ENCODE assay signal across 8 mouse cellular contexts in the genomic region with DNA sequence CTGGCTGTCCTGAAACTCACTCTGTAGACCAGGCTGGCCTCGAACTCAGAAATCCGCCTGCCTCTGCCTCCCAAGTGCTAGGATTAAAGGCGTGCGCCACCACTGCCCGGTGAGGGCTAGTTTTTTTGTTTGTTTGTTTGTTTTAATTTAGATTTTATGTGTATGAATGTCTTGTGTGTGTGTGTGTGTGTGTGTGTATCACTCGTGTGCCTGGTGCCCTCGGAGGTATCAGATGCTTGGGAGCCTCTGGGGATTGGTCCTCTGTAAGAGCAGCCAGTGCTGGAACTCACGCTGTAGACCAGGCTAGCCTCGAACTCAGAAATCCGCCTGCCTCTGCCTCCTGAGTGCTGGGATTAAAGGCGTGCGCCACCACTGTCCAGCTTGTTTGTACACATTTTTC. TPM values are rescaled to one million over a fixed set of nuclear protein-coding genes. Genes with fewer than 3 reads are reported as not detected.
DNase-seq lines count a peak whose midpoint lies in the region; ATAC-seq and TF ChIP-seq lines count a peak whose summit lies in the region.
"Not testable (repeated sequence)": the region's sequence is repeated elsewhere in the genome, so short reads cannot be mapped to it uniquely, and the experiment has no call there.
"Had no signal": no experiment of that assay in that cellular context is flagged by ENCODE, and none has a peak within 500 bp of the region (broad histone marks: within the 10 kb centered on the region; RNA-seq: fewer than 3 reads in every experiment).

No protein-coding gene starts in this region.

- peak overlapping the region; percentile 69 for H3K4me3 ChIP-seq in embryonic facial prominence, embryonic 15.5 days (replicated peaks)
- H3K4me3 ChIP-seq in heart, embryonic 11.5 days (ENCODE audit: low read depth, low read length) = peak overlapping the region; percentile 56
- peak overlapping the region; percentile 51 for H3K4me3 ChIP-seq in hindbrain, postnatal 0 days (ENCODE audit: low read length)
- peak overlapping the region; percentile 54 for H3K4me3 ChIP-seq in limb, embryonic 12.5 days (replicated peaks)
- peak overlapping the region; percentile 59 for H3K4me3 ChIP-seq in lung, embryonic 16.5 days (ENCODE audit: low read length)
- H3K4me3 ChIP-seq in neural tube, embryonic 11.5 days (ENCODE audit: low read depth, low read length) = peak overlapping the region; percentile 37

- WGBS in embryonic facial prominence, embryonic 15.5 days = 66% methylated on average over 12 of the region's 12 CpGs
- WGBS in heart, embryonic 11.5 days (ENCODE audit: insufficient replicate concordance) = 60% methylated on average over 12 of the region's 12 CpGs
- WGBS in hindbrain, postnatal 0 days = 68% methylated on average over 12 of the region's 12 CpGs
- 64% methylated on average over 12 of the region's 12 CpGs for WGBS in limb, embryonic 12.5 days
- WGBS in lung, embryonic 16.5 days = 67% methylated on average over 12 of the region's 12 CpGs
- 74% methylated on average over 12 of the region's 12 CpGs for WGBS in neural tube, embryonic 11.5 days

- not testable (repeated sequence) for H3K36me3 ChIP-seq in embryonic facial prominence, embryonic 15.5 days; heart, embryonic 11.5 days (ENCODE audit: control insufficient read depth, insufficient read depth, low read length); hindbrain, postnatal 0 days (ENCODE audit: insufficient read depth, low read length); lung, embryonic 16.5 days (ENCODE audit: control insufficient read depth, insufficient read depth, low read length); neural tube, embryonic 11.5 days (ENCODE audit: control insufficient read depth, insufficient read depth, low read length)
- peaks cover 20% of the 10 kb centered on the region for H3K36me3 ChIP-seq in limb, embryonic 12.5 days

- H3K4me2 ChIP-seq in embryonic facial prominence, embryonic 15.5 days (replicated peaks) = peak overlapping the region; percentile 72
- peak overlapping the region; percentile 71 for H3K4me2 ChIP-seq in heart, embryonic 11.5 days
- H3K4me2 ChIP-seq in hindbrain, postnatal 0 days (ENCODE audit: low read depth, low read length) = peak overlapping the region; percentile 74
- peak overlapping the region; percentile 64 for H3K4me2 ChIP-seq in limb, embryonic 12.5 days
- peak overlapping the region; percentile 66 for H3K4me2 ChIP-seq in lung, embryonic 16.5 days (ENCODE audit: low read depth, low read length)
- H3K4me2 ChIP-seq in neural tube, embryonic 11.5 days (ENCODE audit: low read depth) = peak overlapping the region; percentile 70

- H3K27ac ChIP-seq in embryonic facial prominence, embryonic 15.5 days (replicated peaks) = peak overlapping the region; percentile 95
- peak overlapping the region; percentile 96 for H3K27ac ChIP-seq in heart, embryonic 11.5 days (ENCODE audit: low read depth, low read length)
- H3K27ac ChIP-seq in hindbrain, postnatal 0 days = peak overlapping the region; percentile 97
- H3K27ac ChIP-seq in limb, embryonic 12.5 days = peak overlapping the region; percentile 90
- peak overlapping the region; percentile 95 for H3K27ac ChIP-seq in lung, embryonic 16.5 days (ENCODE audit: low read length)
- peak overlapping the region; percentile 95 for H3K27ac ChIP-seq in neural tube, embryonic 11.5 days (ENCODE audit: low read depth, low read length)

- H3K27me3 ChIP-seq in embryonic facial prominence, embryonic 15.5 days; heart, embryonic 11.5 days (ENCODE audit: control insufficient read depth, insufficient read depth, low read length); hindbrain, postnatal 0 days (ENCODE audit: insufficient read depth, low read length); limb, embryonic 12.5 days; lung, embryonic 16.5 days (ENCODE audit: control insufficient read depth, insufficient read depth, low read depth, low read length); neural tube, embryonic 11.5 days (ENCODE audit: control insufficient read depth, insufficient read depth, low read length): not testable (repeated sequence)

- not testable (repeated sequence) for H3K4me1 ChIP-seq in embryonic facial prominence, embryonic 15.5 days; heart, embryonic 11.5 days (ENCODE audit: control insufficient read depth, insufficient read depth, low read length); hindbrain, postnatal 0 days (ENCODE audit: insufficient read depth, low read length); limb, embryonic 12.5 days (replicated peaks); lung, embryonic 16.5 days (replicated peaks; ENCODE audit: control insufficient read depth, insufficient read depth, low read length); neural tube, embryonic 11.5 days (ENCODE audit: control insufficient read depth, insufficient read depth, low read length)

- H3K9me3 ChIP-seq in embryonic facial prominence, embryonic 15.5 days (replicated peaks); heart, embryonic 11.5 days (replicated peaks; ENCODE audit: control insufficient read depth, low read length); hindbrain, postnatal 0 days (ENCODE audit: low read length); limb, embryonic 12.5 days; lung, embryonic 16.5 days (ENCODE audit: control insufficient read depth, low read length); neural tube, embryonic 11.5 days (ENCODE audit: control insufficient read depth, low read length): not testable (repeated sequence)

- not testable (repeated sequence) for ATAC-seq in embryonic facial prominence, embryonic 15.5 days (ENCODE audit: insufficient number of reproducible peaks, low FRiP score, low TSS enrichment, low read depth); heart, embryonic 11.5 days (replicated peaks; ENCODE audit: insufficient number of reproducible peaks, low FRiP score, low TSS enrichment); limb, embryonic 12.5 days (ENCODE audit: insufficient number of reproducible peaks, insufficient read depth, low FRiP score, low TSS enrichment, low read depth); lung, embryonic 16.5 days (ENCODE audit: low read depth)
- peak; percentile 16; the same call in 1 of the 2 replicates for ATAC-seq in hindbrain, postnatal 0 days
- ATAC-seq in neural tube, embryonic 11.5 days (ENCODE audit: insufficient read depth, low FRiP score, low TSS enrichment) = peak; percentile 26

- not testable (repeated sequence) for TF ChIP-seq CTCF in hindbrain, postnatal 0 days (IDR thresholded peaks at IDR 0.05; ENCODE audit: low read depth)

- peak overlapping the region; percentile 45 for H3K9ac ChIP-seq in embryonic facial prominence, embryonic 15.5 days
- H3K9ac ChIP-seq in heart, embryonic 11.5 days (ENCODE audit: low read depth, low read length) = peak overlapping the region; percentile 83
- H3K9ac ChIP-seq in hindbrain, postnatal 0 days (replicated peaks; ENCODE audit: low read length) = peak overlapping the region; percentile 70
- H3K9ac ChIP-seq in limb, embryonic 12.5 days (replicated peaks) = peak overlapping the region; percentile 57
- peak overlapping the region; percentile 77 for H3K9ac ChIP-seq in lung, embryonic 16.5 days (ENCODE audit: low read length)
- H3K9ac ChIP-seq in neural tube, embryonic 11.5 days (ENCODE audit: low read length) = peak overlapping the region; percentile 51

- DNase-seq in R1 (ENCODE audit: low read depth, low spot score) = peak; percentile 32
- not testable (repeated sequence) for DNase-seq in hindbrain, postnatal 0 days (ENCODE audit: low spot score); neural tube, embryonic 11.5 days (ENCODE audit: low spot score)

RNA-seq across cellular contexts. Expression of a gene that starts 22.5 kb away (rescaled TPM):
- 173 and 175 TPM in 2 replicates for polyA plus RNA-seq in embryonic facial prominence, embryonic 15.5 days (2015; fragmentation: Nextera tagmentation; extraction: Ambion mirVana)
- 71.0 and 88.5 TPM in 2 replicates for polyA plus RNA-seq in heart, embryonic 11.5 days (2014; fragmentation: Nextera tagmentation; extraction: Ambion mirVana)
- 26.2 and 27.5 TPM in 2 replicates for total RNA-seq in hindbrain, postnatal 0 days (2014; rRNA removed)
- polyA plus RNA-seq in hindbrain, postnatal 0 days (2015; fragmentation: Nextera tagmentation; extraction: Ambion mirVana) = 127 and 128 TPM in 2 replicates
- polyA plus RNA-seq in limb, embryonic 12.5 days (2016; fragmentation: Nextera tagmentation; extraction: Ambion mirVana) = 304 and 327 TPM in 2 replicates
- polyA plus RNA-seq in lung, embryonic 16.5 days (2015; fragmentation: Nextera tagmentation; extraction: Ambion mirVana) = 193 and 230 TPM in 2 replicates
- polyA plus RNA-seq in neural tube, embryonic 11.5 days (2014; fragmentation: Nextera tagmentation; extraction: Ambion mirVana) = 119 and 131 TPM in 2 replicates

RNA-seq across cellular contexts. Expression of a gene that starts 44.2 kb away (rescaled TPM):
- 36.7 and 47.0 TPM in 2 replicates for polyA plus RNA-seq in embryonic facial prominence, embryonic 15.5 days (2015; fragmentation: Nextera tagmentation; extraction: Ambion mirVana)
- 69.5 and 82.2 TPM in 2 replicates for polyA plus RNA-seq in heart, embryonic 11.5 days (2014; fragmentation: Nextera tagmentation; extraction: Ambion mirVana)
- 45.5 and 57.8 TPM in 2 replicates for total RNA-seq in hindbrain, postnatal 0 days (2014; rRNA removed)
- polyA plus RNA-seq in hindbrain, postnatal 0 days (2015; fragmentation: Nextera tagmentation; extraction: Ambion mirVana) = 37.9 and 39.0 TPM in 2 replicates
- polyA plus RNA-seq in limb, embryonic 12.5 days (2016; fragmentation: Nextera tagmentation; extraction: Ambion mirVana) = 79.8 and 91.8 TPM in 2 replicates
- 24.0 and 25.3 TPM in 2 replicates for polyA plus RNA-seq in lung, embryonic 16.5 days (2015; fragmentation: Nextera tagmentation; extraction: Ambion mirVana)
- 72.8 and 79.5 TPM in 2 replicates for polyA plus RNA-seq in neural tube, embryonic 11.5 days (2014; fragmentation: Nextera tagmentation; extraction: Ambion mirVana)

RNA-seq across cellular contexts. Expression of a gene that starts 47.1 kb away (rescaled TPM):
- 1.6 and 2.0 TPM in 2 replicates for polyA plus RNA-seq in embryonic facial prominence, embryonic 15.5 days (2015; fragmentation: Nextera tagmentation; extraction: Ambion mirVana)
- polyA plus RNA-seq in heart, embryonic 11.5 days (2014; fragmentation: Nextera tagmentation; extraction: Ambion mirVana) = 39.0 and 39.1 TPM in 2 replicates
- total RNA-seq in hindbrain, postnatal 0 days (2014; rRNA removed) = 7.5 and 9.4 TPM in 2 replicates
- 16.7 and 17.8 TPM in 2 replicates for polyA plus RNA-seq in hindbrain, postnatal 0 days (2015; fragmentation: Nextera tagmentation; extraction: Ambion mirVana)
- polyA plus RNA-seq in limb, embryonic 12.5 days (2016; fragmentation: Nextera tagmentation; extraction: Ambion mirVana) = 74.2 and 78.4 TPM in 2 replicates
- 9.2 and 13.0 TPM in 2 replicates for polyA plus RNA-seq in lung, embryonic 16.5 days (2015; fragmentation: Nextera tagmentation; extraction: Ambion mirVana)
- polyA plus RNA-seq in neural tube, embryonic 11.5 days (2014; fragmentation: Nextera tagmentation; extraction: Ambion mirVana) = 35.7 and 36.5 TPM in 2 replicates
- total RNA-seq: neutrophil, adult 5-6 weeks had no signal

RNA-seq across cellular contexts. Expression of a gene that starts 57.8 kb away (rescaled TPM):
- 30.1 and 34.6 TPM in 2 replicates for polyA plus RNA-seq in embryonic facial prominence, embryonic 15.5 days (2015; fragmentation: Nextera tagmentation; extraction: Ambion mirVana)
- polyA plus RNA-seq in heart, embryonic 11.5 days (2014; fragmentation: Nextera tagmentation; extraction: Ambion mirVana) = 25.9 and 42.4 TPM in 2 replicates
- 75.9 and 99.4 TPM in 2 replicates for total RNA-seq in hindbrain, postnatal 0 days (2014; rRNA removed)
- 41.1 and 42.2 TPM in 2 replicates for polyA plus RNA-seq in hindbrain, postnatal 0 days (2015; fragmentation: Nextera tagmentation; extraction: Ambion mirVana)
- 29.0 and 31.5 TPM in 2 replicates for polyA plus RNA-seq in limb, embryonic 12.5 days (2016; fragmentation: Nextera tagmentation; extraction: Ambion mirVana)
- 39.1 and 39.4 TPM in 2 replicates for polyA plus RNA-seq in lung, embryonic 16.5 days (2015; fragmentation: Nextera tagmentation; extraction: Ambion mirVana)
- polyA plus RNA-seq in neural tube, embryonic 11.5 days (2014; fragmentation: Nextera tagmentation; extraction: Ambion mirVana) = 35.9 and 36.2 TPM in 2 replicates

RNA-seq across cellular contexts. Expression of a gene that starts 59.8 kb away (rescaled TPM):
- polyA plus RNA-seq in embryonic facial prominence, embryonic 15.5 days (2015; fragmentation: Nextera tagmentation; extraction: Ambion mirVana) = 22.1 and 24.1 TPM in 2 replicates
- 29.3 and 29.5 TPM in 2 replicates for polyA plus RNA-seq in heart, embryonic 11.5 days (2014; fragmentation: Nextera tagmentation; extraction: Ambion mirVana)
- total RNA-seq in hindbrain, postnatal 0 days (2014; rRNA removed) = 2.6 and 5.5 TPM in 2 replicates
- polyA plus RNA-seq in hindbrain, postnatal 0 days (2015; fragmentation: Nextera tagmentation; extraction: Ambion mirVana) = 21.3 and 23.3 TPM in 2 replicates
- 11.1 and 11.6 TPM in 2 replicates for polyA plus RNA-seq in limb, embryonic 12.5 days (2016; fragmentation: Nextera tagmentation; extraction: Ambion mirVana)
- 81.5 and 85.5 TPM in 2 replicates for polyA plus RNA-seq in lung, embryonic 16.5 days (2015; fragmentation: Nextera tagmentation; extraction: Ambion mirVana)
- 10.8 and 14.6 TPM in 2 replicates for polyA plus RNA-seq in neural tube, embryonic 11.5 days (2014; fragmentation: Nextera tagmentation; extraction: Ambion mirVana)
